9 mouse cellular contexts compared by ENCODE assay signal in the genomic region with DNA sequence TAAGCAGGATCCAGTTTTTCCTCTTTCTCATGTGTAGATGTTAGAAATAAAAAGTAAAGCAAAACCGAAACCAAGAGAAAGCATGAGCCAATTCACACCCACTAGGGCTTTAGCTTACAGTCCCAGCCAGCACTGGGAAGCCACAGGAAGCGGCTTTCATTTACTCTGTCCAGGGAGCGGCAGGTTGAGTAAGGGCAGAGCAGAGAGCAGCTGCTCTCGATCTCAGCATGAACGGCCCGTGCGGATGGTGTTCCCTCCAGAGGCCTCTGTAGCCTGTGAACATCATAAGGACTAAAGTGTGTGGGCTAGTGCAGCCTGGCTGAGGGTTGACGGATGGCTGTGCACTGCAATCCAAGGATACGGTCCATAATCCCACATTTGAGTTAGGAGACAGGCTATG. TPM values are rescaled to one million over a fixed set of nuclear protein-coding genes. Genes with fewer than 3 reads are reported as not detected.
A peak's percentile ranks its signal among the peaks of the same experiment; 100 is the strongest.
DNase-seq lines count a peak whose midpoint lies in the region; ATAC-seq lines count a peak whose summit lies in the region.
"Had no signal": no experiment of that assay in that cellular context is flagged by ENCODE, and none has a peak within 500 bp of the region (broad histone marks: within the 10 kb centered on the region; RNA-seq: fewer than 3 reads in every experiment).

No protein-coding gene starts in this region.

- H3K9ac ChIP-seq in stomach, embryonic 15.5 days: no peak overlapping the region

- H3K27me3 ChIP-seq in stomach, embryonic 15.5 days (replicated peaks): no peaks in the 10 kb centered on the region

- H3K4me2 ChIP-seq in stomach, embryonic 15.5 days: no peak overlapping the region

- ATAC-seq in frontal cortex, adult (ENCODE audit: low TSS enrichment): peak; percentile 53
- ATAC-seq in hematopoietic stem cell, adult 5-6 weeks (replicated peaks in 1 of 2; ENCODE audit: insufficient read depth in 1 of 2, low FRiP score in 2 of 2, low TSS enrichment in 1 of 2, low read depth in 1 of 2, poor library complexity in 2 of 2, severe bottlenecking in 2 of 2): peak; percentile 79 to 84
- ATAC-seq in stomach, embryonic 15.5 days (ENCODE audit: insufficient read depth, low FRiP score, low read depth): peak; percentile 10; the same call in 1 of the 2 replicates

- H3K4me3 ChIP-seq in stomach, embryonic 15.5 days (replicated peaks): no peak overlapping the region

- no peaks in the 10 kb centered on the region for H3K9me3 ChIP-seq in stomach, embryonic 15.5 days

- H3K4me1 ChIP-seq in stomach, embryonic 15.5 days: no peaks in the 10 kb centered on the region

- no peaks in the 10 kb centered on the region for H3K36me3 ChIP-seq in stomach, embryonic 15.5 days

- WGBS in stomach, embryonic 15.5 days: 53% methylated on average over 9 of the region's 9 CpGs

- H3K27ac ChIP-seq in stomach, embryonic 15.5 days: no peak overlapping the region

- no peak for DNase-seq in frontal cortex, adult 2 months (ENCODE audit: extremely low spot score in 1 of 2, low spot score in 1 of 2)
- DNase-seq in lung, postnatal 10 days: peak; percentile 10
- no peak for DNase-seq in lung, postnatal 14 days
- no peak for DNase-seq in ovary, adult 18-20 months (ENCODE audit: low spot score)
- no peak for DNase-seq in cerebellum, adult 8-10 months
- DNase-seq: retina, postnatal 1 day had no signal

RNA-seq across cellular contexts. Expression of gene C130074G19Rik, which starts 25.5 kb away (rescaled TPM):
- polyA plus RNA-seq in frontal cortex, adult 2 months (2012; rRNA removed): 34.0 and 34.3 TPM in 2 replicates
- total RNA-seq in hematopoietic stem cell, adult 5-6 weeks (2017): 0.10 TPM in 1 of 2 replicates, not detected in the other
- polyA plus RNA-seq in stomach, embryonic 15.5 days (2015; fragmentation: Nextera tagmentation; extraction: Ambion mirVana): 2.0 and 2.5 TPM in 2 replicates

Comparison
In these comparisons a context has a peak if more than half of its experiments do, and no peak if none do; other contexts are left out.
1. ATAC-seq: peak in every context shown above with its lines; median percentile 82 in hematopoietic stem cell, adult 5-6 weeks; 53 in frontal cortex, adult; 10 in stomach, embryonic 15.5 days.
2. RNA of gene C130074G19Rik, which starts 25.5 kb away (polyA plus RNA-seq): 34.0 to 34.3 TPM in frontal cortex, adult 2 months; 2.0 to 2.5 TPM in stomach, embryonic 15.5 days; every median in the first group is over 10 times any median in the second.